Mouse (Mus musculus) heart, embryonic 13.5 days (tissue): Measurements from ENCODE around the gene Adra2a. TPM values are rescaled to one million over a fixed set of nuclear protein-coding genes. Genes with fewer than 3 reads are reported as not detected.

Experiments used
- ATAC-seq: fragments of 200-750 bp; cut with Nextera tagmentation; 2 replicates; pipeline ENCODE4 v1.8.0; 2017; ENCODE audit warnings: moderate TSS enrichment; ENCODE audit not compliant: insufficient number of reproducible peaks, low FRiP score, low TSS enrichment; ENCODE audit errors: extremely low read depth
- H3K27ac ChIP-seq: fragments of 300-500 bp; sonication (generic); replicated peaks from 2 replicates; pipeline ENCODE4 v1.5.1; 2015; ENCODE audit warnings: moderate library complexity, mild to moderate bottlenecking, inconsistent platforms
- H3K27me3 ChIP-seq: fragments of 300-500 bp; sonication (generic); replicated peaks from 2 replicates; pipeline ENCODE4 v1.6.1; 2015; ENCODE audit warnings: mild to moderate bottlenecking, inconsistent platforms
- H3K36me3 ChIP-seq: fragments of 300-500 bp; sonication (generic); 2 replicates; pipeline ENCODE4 v1.6.1; 2015; ENCODE audit warnings: mild to moderate bottlenecking, inconsistent platforms
- H3K4me1 ChIP-seq: fragments of 300-500 bp; sonication (generic); 2 replicates; pipeline ENCODE4 v1.6.1; 2015; ENCODE audit warnings: inconsistent platforms
- H3K4me2 ChIP-seq: fragments of 300-500 bp; sonication (generic); 2 replicates; pipeline ENCODE4 v1.6.1; 2015; ENCODE audit warnings: inconsistent platforms, mild to moderate bottlenecking, moderate library complexity
- H3K4me3 ChIP-seq: fragments of 300-500 bp; sonication (generic); 2 replicates; pipeline ENCODE4 v1.5.1; 2015; ENCODE audit warnings: moderate library complexity, mild to moderate bottlenecking, inconsistent platforms
- H3K9ac ChIP-seq: fragments of 300-500 bp; sonication (generic); 2 replicates; pipeline ENCODE4 v1.6.1; 2015; ENCODE audit warnings: inconsistent platforms, mild to moderate bottlenecking, moderate library complexity
- H3K9me3 ChIP-seq: fragments of 300-500 bp; sonication (generic); 2 replicates; pipeline ENCODE4 v1.6.1; 2016; ENCODE audit warnings: inconsistent platforms
- WGBS: fragments of 180-500 bp; shearing (Covaris S2); methylation state at CpG from one replicate; pipeline ENCODE4 v1.1.7; 2015; ENCODE audit warnings: mixed read lengths; 5-methylcytosine and 5-hydroxymethylcytosine counted together
- polyA plus RNA-seq: library from polyadenylated mRNA; unstranded; fragments of >200 nt; fragmentation: Nextera tagmentation; extraction: Ambion mirVana; gene quantifications from 2 replicates; pipeline ENCODE4 v1.2.1, GENCODE M21; 2015

The Adra2a gene
- polyA plus RNA-seq: not detected in 2 replicates

DNA sequence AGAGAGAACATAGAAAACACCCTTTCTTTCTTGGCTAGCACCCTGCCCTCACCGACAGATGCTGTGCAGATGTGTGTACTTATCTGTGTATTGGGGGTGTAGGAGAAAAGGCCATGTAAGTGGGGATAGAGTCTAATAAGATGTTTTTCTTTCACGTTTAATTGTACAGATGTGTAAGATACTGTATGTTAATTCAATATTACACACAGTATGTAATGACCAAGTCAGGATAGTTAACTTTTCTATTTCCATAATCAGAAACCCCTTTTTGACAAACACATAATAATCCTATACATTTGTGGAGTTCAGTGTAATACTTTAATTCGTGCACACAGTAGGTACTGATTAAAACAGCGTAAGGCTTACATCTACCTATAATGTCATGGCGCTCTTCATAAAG, at the start of gene Adra2a:
Adra2a (plus strand) TSS at position 301 of the 400 bp plus-strand sequence.
- H3K9me3 ChIP-seq: no peaks in the 10 kb centered on the region
- H3K27me3 ChIP-seq: peaks cover 61% of the 10 kb centered on the region
- peak within 1 kb of the TSS; percentile 72 for H3K9ac ChIP-seq
- H3K4me3 ChIP-seq: peak within 1 kb of the TSS; percentile 58
- no peak within 1 kb of the TSS for H3K27ac ChIP-seq
- ATAC-seq: no peak
- peak within 1 kb of the TSS; percentile 90 for H3K4me2 ChIP-seq
- WGBS: 67% methylated on average over 5 of the region's 5 CpGs
- no peaks in the 10 kb centered on the region for H3K36me3 ChIP-seq
- H3K4me1 ChIP-seq: peaks cover 42% of the 10 kb centered on the region

- 63% methylated on average over 1 of the region's 1 CpGs for WGBS
- Histone ChIP-seq H3K27me3 (no peaks in the 10 kb centered on the region), H3K9me3 (no peaks in the 10 kb centered on the region), H3K9ac (no peak overlapping the region), H3K4me1 (peaks cover 5% of the 10 kb centered on the region; the same call in 1 of the 2 replicates), H3K27ac (no peak overlapping the region), H3K36me3 (peaks cover 12% of the 10 kb centered on the region; the same call in 1 of the 2 replicates), H3K4me3 (no peak overlapping the region), H3K4me2 (no peak overlapping the region)
- ATAC-seq: no peak
These were observed 49.7 kb upstream of the Adra2a start for GRCm38 (mm10) chr19:53994276-53994675.

GRCm38 (mm10) chr19:54010973-54011372, 33.0 kb upstream of the Adra2a start:
- H3K4me3 ChIP-seq: no peak overlapping the region
- no peak overlapping the region for H3K27ac ChIP-seq
- 81% methylated on average over 4 of the region's 4 CpGs for WGBS
- no peaks in the 10 kb centered on the region for H3K27me3 ChIP-seq
- ATAC-seq: no peak
- H3K9me3 ChIP-seq: no peaks in the 10 kb centered on the region
- no peak overlapping the region for H3K9ac ChIP-seq
- no peak overlapping the region for H3K4me2 ChIP-seq
- peaks cover 11% of the 10 kb centered on the region; the same call in 1 of the 2 replicates for H3K36me3 ChIP-seq
- peaks cover 6% of the 10 kb centered on the region; the same call in 1 of the 2 replicates for H3K4me1 ChIP-seq

GRCm38 (mm10) chr19:54014999-54015398, 29.0 kb upstream of the Adra2a start:
- WGBS: 94% methylated on average over 5 of the region's 5 CpGs
- Histone ChIP-seq H3K4me3 (no peak overlapping the region), H3K4me2 (no peak overlapping the region), H3K9me3 (no peaks in the 10 kb centered on the region), H3K4me1 (peaks cover 6% of the 10 kb centered on the region; the same call in 1 of the 2 replicates), H3K27me3 (no peaks in the 10 kb centered on the region), H3K36me3 (peaks cover 7% of the 10 kb centered on the region; the same call in 1 of the 2 replicates), H3K27ac (no peak overlapping the region), H3K9ac (no peak overlapping the region)
- no peak for ATAC-seq

GRCm38 (mm10) chr19:54015503-54015902, 28.4 kb upstream of the Adra2a start:
- Histone ChIP-seq H3K27me3 (no peaks in the 10 kb centered on the region), H3K9ac (no peak overlapping the region), H3K9me3 (no peaks in the 10 kb centered on the region), H3K36me3 (peaks cover 7% of the 10 kb centered on the region; the same call in 1 of the 2 replicates), H3K27ac (no peak overlapping the region), H3K4me1 (peaks cover 6% of the 10 kb centered on the region; the same call in 1 of the 2 replicates), H3K4me2 (no peak overlapping the region), H3K4me3 (no peak overlapping the region)
- WGBS: 91% methylated on average over 5 of the region's 5 CpGs
- ATAC-seq: no peak

GRCm38 (mm10) chr19:54035100-54035499, 8.9 kb upstream of the Adra2a start:
- H3K4me2 ChIP-seq: no peak overlapping the region
- H3K9ac ChIP-seq: no peak overlapping the region
- no peak overlapping the region for H3K27ac ChIP-seq
- peaks cover 47% of the 10 kb centered on the region for H3K36me3 ChIP-seq
- no peaks in the 10 kb centered on the region for H3K9me3 ChIP-seq
- no peaks in the 10 kb centered on the region for H3K4me1 ChIP-seq
- no peak overlapping the region for H3K4me3 ChIP-seq
- WGBS: 87% methylated on average over 6 of the region's 6 CpGs
- H3K27me3 ChIP-seq: no peaks in the 10 kb centered on the region
- ATAC-seq: no peak

- Histone ChIP-seq H3K27ac (no peak overlapping the region), H3K4me2 (no peak overlapping the region), H3K4me3 (no peak overlapping the region), H3K9me3 (no peaks in the 10 kb centered on the region), H3K36me3 (peaks cover 19% of the 10 kb centered on the region), H3K27me3 (peaks cover 17% of the 10 kb centered on the region), H3K4me1 (peaks cover under 1% of the 10 kb centered on the region; the same call in 1 of the 2 replicates), H3K9ac (no peak overlapping the region)
- 67% methylated on average over 7 of the region's 7 CpGs for WGBS
- ATAC-seq: no peak
These were observed 4.5 kb upstream of the Adra2a start for GRCm38 (mm10) chr19:54039441-54039840.

DNA sequence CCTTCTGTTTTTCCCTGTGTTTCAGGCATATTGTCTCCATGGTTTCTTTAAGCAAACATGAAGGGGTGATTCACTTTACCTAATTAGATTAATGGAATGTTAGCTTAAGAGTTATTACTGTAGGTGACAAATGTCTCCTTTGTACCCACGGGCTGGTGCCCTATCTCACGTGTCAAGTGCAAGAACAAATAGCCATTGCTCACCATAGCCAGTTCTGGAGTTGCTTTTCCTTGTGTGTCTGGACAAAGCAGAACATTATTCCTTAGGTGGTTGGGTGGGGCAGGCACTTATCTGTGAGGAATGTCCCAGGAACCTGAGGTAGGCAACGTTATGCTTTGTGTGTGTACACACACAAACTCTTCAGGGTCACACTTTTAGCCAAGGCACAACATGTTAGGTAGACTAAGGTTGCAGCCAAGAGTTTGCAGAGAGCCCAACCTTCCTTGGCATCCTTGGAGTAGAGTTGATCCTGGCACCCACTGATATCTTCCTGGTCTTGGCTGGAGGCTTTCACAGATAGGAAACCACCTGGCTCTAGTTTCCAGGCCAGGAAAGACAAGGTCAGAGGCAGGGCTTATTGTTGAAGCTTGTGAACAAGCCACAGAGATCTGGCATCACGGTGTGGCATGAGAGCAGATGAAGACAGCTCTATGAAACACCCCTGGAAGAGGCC, 3.5 kb upstream of the Adra2a start:
- Histone ChIP-seq H3K4me1 (peaks cover 10% of the 10 kb centered on the region), H3K9me3 (no peaks in the 10 kb centered on the region), H3K36me3 (peaks cover 11% of the 10 kb centered on the region), H3K9ac (no peak overlapping the region), H3K27ac (no peak overlapping the region), H3K4me2 (peak overlapping the region; percentile 6; the same call in 1 of the 2 replicates), H3K4me3 (no peak overlapping the region), H3K27me3 (peaks cover 27% of the 10 kb centered on the region)
- no peak for ATAC-seq
- 45% methylated on average over 4 of the region's 4 CpGs for WGBS

DNA sequence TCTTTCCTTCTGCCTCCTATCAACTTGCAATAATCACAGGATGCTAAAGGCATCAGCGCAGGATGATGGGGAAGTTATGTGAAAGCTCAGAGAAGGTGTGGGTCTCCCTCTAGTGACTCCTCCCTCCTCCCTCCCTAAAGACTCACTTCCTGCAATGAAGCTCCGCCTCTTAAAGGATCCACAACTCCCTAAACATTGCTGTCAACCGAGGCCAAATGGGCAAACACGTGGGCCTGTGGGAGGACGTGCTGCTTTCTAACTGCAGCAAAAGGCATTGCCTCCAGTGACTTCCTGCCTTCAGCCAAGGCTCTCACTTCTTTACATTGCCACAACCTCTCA, 3.0 kb upstream of the Adra2a start:
- WGBS: 20% methylated on average over 5 of the region's 5 CpGs
- Histone ChIP-seq H3K27me3 (peaks cover 32% of the 10 kb centered on the region), H3K4me3 (no peak overlapping the region), H3K4me2 (peak overlapping the region; percentile 6; the same call in 1 of the 2 replicates), H3K27ac (no peak overlapping the region), H3K9ac (no peak overlapping the region), H3K4me1 (peaks cover 15% of the 10 kb centered on the region), H3K36me3 (peaks cover 6% of the 10 kb centered on the region), H3K9me3 (no peaks in the 10 kb centered on the region)
- no peak for ATAC-seq

GRCm38 (mm10) chr19:54044507-54045371, 788 bp downstream of the Adra2a start:
- H3K4me2 ChIP-seq: peak overlapping the region; percentile 90
- peaks cover 70% of the 10 kb centered on the region for H3K27me3 ChIP-seq
- H3K9ac ChIP-seq: peak overlapping the region; percentile 72
- H3K4me1 ChIP-seq: peaks cover 42% of the 10 kb centered on the region
- no peaks in the 10 kb centered on the region for H3K36me3 ChIP-seq
- under 1% methylated on average over 59 of the region's 59 CpGs for WGBS
- no peaks in the 10 kb centered on the region for H3K9me3 ChIP-seq
- H3K27ac ChIP-seq: no peak overlapping the region
- ATAC-seq: no peak
- peak overlapping the region; percentile 58 for H3K4me3 ChIP-seq

DNA sequence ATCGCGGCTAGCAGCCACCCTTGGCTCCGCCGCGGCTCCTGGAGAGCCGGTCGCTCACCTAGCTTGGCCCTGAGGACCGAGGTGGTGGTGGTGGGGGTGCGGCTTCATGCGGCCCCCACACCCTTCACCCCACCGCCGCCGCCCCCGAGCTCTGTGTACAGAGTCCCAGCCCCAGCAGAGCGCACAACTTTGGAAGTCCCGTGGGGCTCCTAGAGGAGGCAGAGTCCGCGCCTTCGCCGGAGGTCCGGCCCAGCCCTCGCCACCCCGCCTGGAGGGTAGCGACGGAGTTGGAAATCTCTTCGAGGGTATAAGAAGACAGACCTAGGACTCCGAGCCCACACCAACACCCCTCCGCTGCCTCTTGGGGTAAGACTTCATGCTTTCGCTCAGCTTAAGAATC, 1.5 kb downstream of the Adra2a start:
- Histone ChIP-seq H3K36me3 (no peaks in the 10 kb centered on the region), H3K4me2 (peak overlapping the region; percentile 90), H3K9ac (peak overlapping the region; percentile 72), H3K4me1 (peaks cover 42% of the 10 kb centered on the region), H3K27me3 (peaks cover 77% of the 10 kb centered on the region), H3K4me3 (peak overlapping the region; percentile 58), H3K27ac (no peak overlapping the region), H3K9me3 (no peaks in the 10 kb centered on the region)
- WGBS: 1% methylated on average over 29 of the region's 29 CpGs
- no peak for ATAC-seq
